Mouse (Mus musculus) myocyte (in vitro differentiated cells): ENCODE measurements around the gene Dhrs3. TPM values are rescaled to one million over a fixed set of nuclear protein-coding genes. Genes with fewer than 3 reads are reported as not detected.

Source experiments
- H3K27me3 ChIP-seq: one replicate; pipeline ENCODE4 v1.6.1; 2011; ENCODE audit not compliant: control insufficient read depth, insufficient read depth, insufficient read length
- H3K36me3 ChIP-seq: one replicate; pipeline ENCODE4 v1.6.1; 2011; ENCODE audit not compliant: control insufficient read depth, insufficient read depth
- H3K4me2 ChIP-seq: one replicate; pipeline ENCODE4 v1.6.1; 2011; ENCODE audit warnings: low read depth, control low read depth
- H3K4me3 ChIP-seq: one replicate; pipeline ENCODE4 v1.5.1; 2011; ENCODE audit warnings: mild to moderate bottlenecking, control low read depth, moderate library complexity
- H3K79me2 ChIP-seq: one replicate; pipeline ENCODE4 v1.6.1; 2011; ENCODE audit not compliant: control insufficient read depth, insufficient read depth
- H3ac ChIP-seq: one replicate; pipeline ENCODE4 v1.6.1; 2011; ENCODE audit not compliant: control insufficient read depth, insufficient read length
- CEBPB ChIP-seq: IDR thresholded peaks from 2 replicates; pipeline ENCODE4 v1.6.1; 2011; ENCODE audit warnings: mild to moderate bottlenecking, moderate library complexity; ENCODE audit not compliant: poor library complexity, insufficient read depth, severe bottlenecking
- E2F4 ChIP-seq: IDR thresholded peaks from one replicate; pipeline ENCODE4 v1.6.1; 2011; ENCODE audit warnings: mild to moderate bottlenecking, control low read depth, moderate library complexity; ENCODE audit not compliant: insufficient read depth
- MAX ChIP-seq: IDR thresholded peaks from one replicate; pipeline ENCODE4 v1.6.1; 2011; ENCODE audit warnings: low read depth, mild to moderate bottlenecking, control low read depth
- MYOD1 ChIP-seq, 3 experiments: IDR thresholded peaks; one replicate each; pipeline ENCODE4 v1.6.1; 2011; ENCODE audit warnings: control low read depth in 2 of 3, low read depth in 2 of 3, mild to moderate bottlenecking in 2 of 3, moderate library complexity in 1 of 3; ENCODE audit not compliant: insufficient read length in 2 of 3, control insufficient read depth in 1 of 3
- MYOG ChIP-seq, 3 experiments: IDR thresholded peaks; one replicate each; pipeline ENCODE4 v1.6.1; 2011; ENCODE audit warnings: control low read depth in 2 of 3, low read depth in 2 of 3, mild to moderate bottlenecking in 2 of 3; ENCODE audit not compliant: insufficient read length in 2 of 3, control insufficient read depth in 1 of 3, insufficient read depth in 1 of 3
- POLR2A ChIP-seq: IDR thresholded peaks from one replicate; pipeline ENCODE4 v1.6.1; 2011; ENCODE audit warnings: low read depth, mild to moderate bottlenecking, control low read depth, moderate library complexity; ENCODE audit not compliant: insufficient read length
- POLR2AphosphoS2 ChIP-seq: IDR thresholded peaks from one replicate; pipeline ENCODE4 v1.6.1; 2011; ENCODE audit warnings: low read depth, control low read depth; ENCODE audit not compliant: insufficient read length
- REST ChIP-seq: IDR thresholded peaks from one replicate; pipeline ENCODE4 v1.6.1; 2011; ENCODE audit warnings: mild to moderate bottlenecking, control low read depth, moderate library complexity; ENCODE audit not compliant: insufficient read depth, insufficient read length
- SRF ChIP-seq: IDR thresholded peaks from one replicate; pipeline ENCODE4 v1.6.1; 2011; ENCODE audit warnings: low read depth; ENCODE audit not compliant: control insufficient read depth, insufficient read length
- TCF12 ChIP-seq: IDR thresholded peaks from one replicate; pipeline ENCODE4 v1.6.1; 2011; ENCODE audit warnings: mild to moderate bottlenecking, control low read depth; ENCODE audit not compliant: poor library complexity, insufficient read depth, severe bottlenecking
- TCF3 ChIP-seq: IDR thresholded peaks from one replicate; pipeline ENCODE4 v1.6.1; 2011; ENCODE audit warnings: low read depth, control low read depth; ENCODE audit not compliant: insufficient read length
- USF1 ChIP-seq: IDR thresholded peaks from one replicate; pipeline ENCODE4 v1.6.1; 2011; ENCODE audit warnings: low read depth, mild to moderate bottlenecking, control low read depth, moderate library complexity
- polyA plus RNA-seq: library from polyadenylated mRNA; unstranded; fragments of >200 nt; fragmentation: generic; extraction: Trizol; gene quantifications from one replicate; pipeline ENCODE4 v1.2.1, GENCODE M21; 2012; ENCODE audit warnings: missing spikeins

The Dhrs3 gene
- polyA plus RNA-seq, 1 experiment: 5.5 TPM

GRCm38 (mm10) chr4:144968371-144968770 is 75.7 kb downstream of the Dhrs3 start:
- no peaks in the 10 kb centered on the region for H3K36me3 ChIP-seq
- H3ac ChIP-seq: no peak overlapping the region
- no peak for TF ChIP-seq CEBPB
- no peak for TF ChIP-seq MAX
- no peak for TF ChIP-seq TCF3
- TF ChIP-seq POLR2A: no peak
- no peak for TF ChIP-seq MYOD1 (IDR thresholded peaks at IDR 0.05; ENCODE audit: control insufficient read depth in 1 of 3, insufficient read length in 2 of 3, low read depth in 2 of 3)
- TF ChIP-seq USF1: no peak
- no peak for TF ChIP-seq TCF12
- no peak for TF ChIP-seq E2F4
- no peak for TF ChIP-seq REST
- TF ChIP-seq SRF: no peak
- no peak for TF ChIP-seq MYOG (IDR thresholded peaks at IDR 0.05; ENCODE audit: control insufficient read depth in 1 of 3, insufficient read depth in 1 of 3, insufficient read length in 2 of 3, low read depth in 2 of 3)
- no peak overlapping the region for H3K4me3 ChIP-seq
- H3K4me2 ChIP-seq: no peak overlapping the region
- no peaks in the 10 kb centered on the region for H3K27me3 ChIP-seq
- no peaks in the 10 kb centered on the region for H3K79me2 ChIP-seq

DNA sequence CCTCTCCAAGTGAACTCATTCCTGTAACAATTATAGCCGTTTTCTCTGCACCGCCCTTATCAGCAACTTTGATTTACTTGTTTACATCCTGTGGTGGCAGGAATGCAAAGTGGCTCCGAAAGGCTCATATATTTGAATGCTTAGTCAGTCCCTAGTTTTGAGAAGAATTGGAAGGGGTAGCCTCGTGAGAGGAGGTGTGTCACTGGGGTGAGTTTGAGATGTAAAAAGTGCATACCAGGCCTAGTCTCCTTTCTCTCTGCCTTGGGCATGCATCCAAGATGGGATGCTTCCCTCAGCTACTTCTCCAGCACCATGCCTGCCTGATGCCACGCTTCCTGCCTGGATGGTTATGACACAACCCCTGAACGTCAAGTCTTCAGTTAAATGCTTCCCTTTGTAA is 76.4 kb downstream of the Dhrs3 start:
- Histone ChIP-seq H3K27me3 (no peaks in the 10 kb centered on the region), H3K4me3 (no peak overlapping the region), H3K79me2 (no peaks in the 10 kb centered on the region), H3K36me3 (no peaks in the 10 kb centered on the region), H3K4me2 (no peak overlapping the region), H3ac (no peak overlapping the region)
- TF ChIP-seq MAX (no peak), USF1 (no peak), SRF (no peak), TCF12 (no peak), POLR2AphosphoS2 (no peak), MYOD1 (IDR thresholded peaks at IDR 0.05; ENCODE audit: control insufficient read depth in 1 of 3, insufficient read length in 2 of 3, low read depth in 2 of 3) (no peak), CEBPB (no peak)

GRCm38 (mm10) chr4:144971048-144971447 is 78.4 kb downstream of the Dhrs3 start:
- Histone ChIP-seq H3K4me2 (no peak overlapping the region), H3K79me2 (no peaks in the 10 kb centered on the region)
- TF ChIP-seq POLR2A (no peak), MYOD1 (IDR thresholded peaks at IDR 0.05; ENCODE audit: control insufficient read depth in 1 of 3, insufficient read length in 2 of 3, low read depth in 2 of 3) (no peak), MYOG (IDR thresholded peaks at IDR 0.05; ENCODE audit: control insufficient read depth in 1 of 3, insufficient read depth in 1 of 3, insufficient read length in 2 of 3, low read depth in 2 of 3) (no peak), CEBPB (no peak), E2F4 (no peak), USF1 (no peak), MAX (no peak), TCF12 (no peak), POLR2AphosphoS2 (no peak), TCF3 (no peak), SRF (no peak), REST (no peak)

GRCm38 (mm10) chr4:144972948-144973720 is 80.5 kb downstream of the Dhrs3 start:
- Histone ChIP-seq H3K79me2 (no peaks in the 10 kb centered on the region), H3ac (no peak overlapping the region), H3K4me2 (no peak overlapping the region), H3K27me3 (no peaks in the 10 kb centered on the region), H3K4me3 (no peak overlapping the region), H3K36me3 (peaks cover 7% of the 10 kb centered on the region)
- no peak for TF ChIP-seq CEBPB
- TF ChIP-seq MYOG (IDR thresholded peaks at IDR 0.05; ENCODE audit: control insufficient read depth in 1 of 3, insufficient read depth in 1 of 3, insufficient read length in 2 of 3, low read depth in 2 of 3): no peak
- no peak for TF ChIP-seq REST
- no peak for TF ChIP-seq POLR2AphosphoS2

More at GRCm38 (mm10) chr4:144971048-144971447, 78.4 kb downstream of the Dhrs3 start:
- H3K36me3 ChIP-seq: peaks cover 7% of the 10 kb centered on the region
- no peak overlapping the region for H3K4me3 ChIP-seq
- H3K27me3 ChIP-seq: no peaks in the 10 kb centered on the region
- H3ac ChIP-seq: no peak overlapping the region

- TF ChIP-seq SRF (no peak), REST (no peak), POLR2AphosphoS2 (no peak), POLR2A (no peak)
- H3K4me3 ChIP-seq: no peak overlapping the region
- no peaks in the 10 kb centered on the region for H3K27me3 ChIP-seq
- no peaks in the 10 kb centered on the region for H3K79me2 ChIP-seq
- H3K4me2 ChIP-seq: no peak overlapping the region
- H3K36me3 ChIP-seq: peaks cover 7% of the 10 kb centered on the region
- H3ac ChIP-seq: no peak overlapping the region
These were observed 81.8 kb downstream of the Dhrs3 start for GRCm38 (mm10) chr4:144974458-144974857.
